Mouse (Mus musculus): ENCODE results near the gene Taok1.

- TF ChIP-seq ZNF384 (IDR thresholded peaks at IDR 0.05; ENCODE audit: low read depth, low read length) (no peak), CHD2 (IDR thresholded peaks at IDR 0.05; ENCODE audit: low read depth, low read length) (no peak)
Measured at GRCm38 (mm10) chr11:77506273-77506672, 101.3 kb downstream of the Taok1 start.

Data from ES-E14 (cell line).